Comparison of ENCODE assay signal across 23 mouse cellular contexts in genomic region chr8:104142415-104142814, GRCm38 (mm10). TPM values are rescaled to one million over a fixed set of nuclear protein-coding genes. Genes with fewer than 3 reads are reported as not detected.
DNase-seq lines count a peak whose midpoint lies in the region; ATAC-seq and TF ChIP-seq lines count a peak whose summit lies in the region.
"Had no signal": no experiment of that assay in that cellular context is flagged by ENCODE, and none has a peak within 500 bp of the region (broad histone marks: within the 10 kb centered on the region; RNA-seq: fewer than 3 reads in every experiment).

No protein-coding gene starts in this region.

- no peaks in the 10 kb centered on the region for H3K27me3 ChIP-seq in heart, embryonic 10.5 days (ENCODE audit: insufficient read depth, poor library complexity, severe bottlenecking)
- H3K27me3 ChIP-seq in testis, adult 2 months (ENCODE audit: control insufficient read depth, insufficient read depth, low read length) = no peaks in the 10 kb centered on the region
- no peaks in the 10 kb centered on the region for H3K27me3 ChIP-seq in ES-Bruce4 (ENCODE audit: control insufficient read depth, insufficient read depth, low read length, poor library complexity, severe bottlenecking)
- H3K27me3 ChIP-seq in kidney, embryonic 15.5 days = no peaks in the 10 kb centered on the region
- H3K27me3 ChIP-seq: embryonic facial prominence, embryonic 12.5 days; forebrain, embryonic 13.5 days; forebrain, embryonic 15.5 days; Patski had no signal

- peak; percentile 74 for DNase-seq in heart, embryonic 10.5 days (ENCODE audit: low spot score)
- DNase-seq in heart, adult 9 months (ENCODE audit: low spot score in 2 of 2) = no peak
- no peak for DNase-seq in testis, postnatal 14 days (ENCODE audit: low spot score)
- DNase-seq in ZHBTc4 (ENCODE audit: low read depth, low spot score) = peak; percentile 13
- DNase-seq in adrenal gland, postnatal 14 days = no peak
- DNase-seq: adrenal gland, adult 2 months; adrenal gland, postnatal 10 days; adrenal gland, postnatal 36 days; cerebellum, adult 11-12 months; cerebellum, adult 2 months; cerebellum, adult 9-10 months; cerebellum, postnatal 10 days; cerebellum, postnatal 25 days; forebrain, postnatal 0 days had no signal

- peaks cover 9% of the 10 kb centered on the region for H3K36me3 ChIP-seq in heart, embryonic 10.5 days
- no peaks in the 10 kb centered on the region for H3K36me3 ChIP-seq in testis, adult 2 months (ENCODE audit: control insufficient read depth, insufficient read depth, low read length)
- H3K36me3 ChIP-seq in ES-Bruce4 (ENCODE audit: control insufficient read depth, insufficient read depth, low read length, poor library complexity, severe bottlenecking) = no peaks in the 10 kb centered on the region
- H3K36me3 ChIP-seq in kidney, embryonic 15.5 days = no peaks in the 10 kb centered on the region
- H3K36me3 ChIP-seq: embryonic facial prominence, embryonic 10.5 days; embryonic facial prominence, embryonic 12.5 days; forebrain, embryonic 15.5 days; G1E had no signal

- no peaks in the 10 kb centered on the region for H3K9me3 ChIP-seq in heart, embryonic 10.5 days
- H3K9me3 ChIP-seq in ES-Bruce4 (replicated peaks; ENCODE audit: control insufficient read depth, insufficient read depth, low read length, poor library complexity, severe bottlenecking) = no peaks in the 10 kb centered on the region
- H3K9me3 ChIP-seq in kidney, embryonic 15.5 days (replicated peaks) = no peaks in the 10 kb centered on the region
- H3K9me3 ChIP-seq: embryonic facial prominence, embryonic 10.5 days; embryonic facial prominence, embryonic 12.5 days; forebrain, embryonic 13.5 days; forebrain, embryonic 15.5 days had no signal

- H3K27ac ChIP-seq in heart, embryonic 10.5 days = no peak overlapping the region
- no peak overlapping the region for H3K27ac ChIP-seq in testis, adult 2 months (ENCODE audit: control insufficient read depth, insufficient read depth, low read depth, low read length)
- no peak overlapping the region for H3K27ac ChIP-seq in ES-Bruce4 (ENCODE audit: insufficient read depth, low read length)
- no peak overlapping the region for H3K27ac ChIP-seq in kidney, embryonic 15.5 days
- H3K27ac ChIP-seq: embryonic facial prominence, embryonic 10.5 days; embryonic facial prominence, embryonic 12.5 days; forebrain, embryonic 13.5 days; forebrain, embryonic 15.5 days had no signal

- H3K4me3 ChIP-seq in heart, embryonic 10.5 days = no peak overlapping the region
- peak overlapping the region; percentile 4 for H3K4me3 ChIP-seq in testis, adult 2 months (ENCODE audit: control insufficient read depth, low read depth, low read length)
- H3K4me3 ChIP-seq in ES-Bruce4 (ENCODE audit: low read depth, low read length) = peak overlapping the region; percentile 64
- no peak overlapping the region for H3K4me3 ChIP-seq in kidney, embryonic 15.5 days (replicated peaks)
- H3K4me3 ChIP-seq: embryonic facial prominence, embryonic 10.5 days; embryonic facial prominence, embryonic 12.5 days; forebrain, embryonic 13.5 days; forebrain, embryonic 15.5 days had no signal

- no peak for TF ChIP-seq EP300 in ES-Bruce4 (IDR thresholded peaks at IDR 0.05; ENCODE audit: insufficient read depth, low read depth, low read length)

- no peak for ATAC-seq in kidney, embryonic 15.5 days (replicated peaks; ENCODE audit: low FRiP score)
- ATAC-seq: forebrain, embryonic 13.5 days; forebrain, embryonic 15.5 days; forebrain, postnatal 0 days; Patski had no signal

- 84% methylated on average over 25 of the region's 25 CpGs for WGBS in heart, embryonic 10.5 days
- WGBS in kidney, embryonic 15.5 days = 95% methylated on average over 25 of the region's 25 CpGs

- peaks cover 3% of the 10 kb centered on the region; the same call in 1 of the 2 replicates for H3K4me1 ChIP-seq in heart, embryonic 10.5 days
- H3K4me1 ChIP-seq in testis, adult 2 months (ENCODE audit: control insufficient read depth, insufficient read depth, low read length) = no peaks in the 10 kb centered on the region; the same call in none of the 2 replicates
- H3K4me1 ChIP-seq in ES-Bruce4 (ENCODE audit: control insufficient read depth, insufficient read depth, low read length) = no peaks in the 10 kb centered on the region
- no peaks in the 10 kb centered on the region for H3K4me1 ChIP-seq in kidney, embryonic 15.5 days
- H3K4me1 ChIP-seq: embryonic facial prominence, embryonic 12.5 days; forebrain, embryonic 13.5 days; forebrain, embryonic 15.5 days had no signal

- no peak; the same call in 1 of the 2 replicates for TF ChIP-seq POLR2A in testis, adult 2 months (IDR thresholded peaks at IDR 0.05; ENCODE audit: control insufficient read depth, low read depth, low read length)
- no peak for TF ChIP-seq POLR2A in ES-Bruce4 (IDR thresholded peaks at IDR 0.05; ENCODE audit: insufficient read depth, low read length)

- H3K9ac ChIP-seq in ES-Bruce4 (ENCODE audit: low read depth, poor library complexity, severe bottlenecking) = no peak overlapping the region
- H3K9ac ChIP-seq in kidney, embryonic 15.5 days = no peak overlapping the region
- H3K9ac ChIP-seq: embryonic facial prominence, embryonic 12.5 days; forebrain, embryonic 13.5 days; forebrain, embryonic 15.5 days; forebrain, postnatal 0 days had no signal

- no peak overlapping the region for H3K4me2 ChIP-seq in kidney, embryonic 15.5 days
- H3K4me2 ChIP-seq: embryonic facial prominence, embryonic 12.5 days; forebrain, embryonic 13.5 days; forebrain, embryonic 15.5 days had no signal

- no peak for TF ChIP-seq CTCF in testis, adult 2 months (IDR thresholded peaks at IDR 0.05; ENCODE audit: control insufficient read depth, insufficient read depth, insufficient replicate concordance, low read depth, low read length)
- no peak for TF ChIP-seq CTCF in ES-Bruce4 (IDR thresholded peaks at IDR 0.05; ENCODE audit: low read depth, low read length)

RNA-seq across cellular contexts. Expression of gene Bean1, which starts 27.8 kb away (rescaled TPM):
- polyA plus RNA-seq in heart, embryonic 10.5 days (2016; fragmentation: Nextera tagmentation; extraction: Ambion mirVana) = 0.07 and 0.23 TPM in 2 replicates
- polyA plus RNA-seq in testis, adult 2 months (2012; rRNA removed) = 21.7 and 25.4 TPM in 2 replicates
- polyA plus RNA-seq in ES-Bruce4 (2011; ENCODE audit: insufficient read depth, insufficient read length, low read depth, missing spikeins) = 0.23 and 0.51 TPM in 2 replicates
- 2.1 and 2.4 TPM in 2 replicates for polyA plus RNA-seq in kidney, embryonic 15.5 days (2015; fragmentation: Nextera tagmentation; extraction: Ambion mirVana)
- total RNA-seq in adrenal gland, postnatal 14 days (2021) = 7.1 and 10.3 TPM in 2 replicates
- total RNA-seq: G1E had no signal
- polyA plus RNA-seq: G1E, Patski had no signal

RNA-seq across cellular contexts. Expression of gene Cdh5, which starts 41.0 kb away (rescaled TPM):
- polyA plus RNA-seq in heart, embryonic 10.5 days (2016; fragmentation: Nextera tagmentation; extraction: Ambion mirVana) = 34.1 and 40.4 TPM in 2 replicates
- 3.0 and 3.7 TPM in 2 replicates for polyA plus RNA-seq in testis, adult 2 months (2012; rRNA removed)
- polyA plus RNA-seq in ES-Bruce4 (2011; ENCODE audit: insufficient read depth, insufficient read length, low read depth, missing spikeins) = 0.34 and 0.38 TPM in 2 replicates
- 35.9 and 38.3 TPM in 2 replicates for polyA plus RNA-seq in kidney, embryonic 15.5 days (2015; fragmentation: Nextera tagmentation; extraction: Ambion mirVana)
- total RNA-seq in adrenal gland, postnatal 14 days (2021) = 137 and 152 TPM in 2 replicates
- polyA plus RNA-seq: G1E, Patski had no signal

Comparison
In these comparisons a context has a peak if more than half of its experiments do, and no peak if none do; other contexts are left out.
1. DNase-seq: peak in heart, embryonic 10.5 days (single experiment) and ZHBTc4 (single experiment); none in heart, adult 9 months (0 of 2), testis, postnatal 14 days (single experiment) and adrenal gland, postnatal 14 days (single experiment).
2. H3K4me3 ChIP-seq: peak in testis, adult 2 months (single experiment) and ES-Bruce4 (single experiment); none in heart, embryonic 10.5 days (single experiment) and kidney, embryonic 15.5 days (single experiment).